Mouse (Mus musculus) NIH3T3 (cell line): Measurements from ENCODE around the gene Mmel1.

Experiments
- DNase-seq: peaks from one replicate; pipeline ENCODE4 v3.0.0-alpha.2; 2012; ENCODE audit warnings: low read depth

Gene Mmel1

DNA sequence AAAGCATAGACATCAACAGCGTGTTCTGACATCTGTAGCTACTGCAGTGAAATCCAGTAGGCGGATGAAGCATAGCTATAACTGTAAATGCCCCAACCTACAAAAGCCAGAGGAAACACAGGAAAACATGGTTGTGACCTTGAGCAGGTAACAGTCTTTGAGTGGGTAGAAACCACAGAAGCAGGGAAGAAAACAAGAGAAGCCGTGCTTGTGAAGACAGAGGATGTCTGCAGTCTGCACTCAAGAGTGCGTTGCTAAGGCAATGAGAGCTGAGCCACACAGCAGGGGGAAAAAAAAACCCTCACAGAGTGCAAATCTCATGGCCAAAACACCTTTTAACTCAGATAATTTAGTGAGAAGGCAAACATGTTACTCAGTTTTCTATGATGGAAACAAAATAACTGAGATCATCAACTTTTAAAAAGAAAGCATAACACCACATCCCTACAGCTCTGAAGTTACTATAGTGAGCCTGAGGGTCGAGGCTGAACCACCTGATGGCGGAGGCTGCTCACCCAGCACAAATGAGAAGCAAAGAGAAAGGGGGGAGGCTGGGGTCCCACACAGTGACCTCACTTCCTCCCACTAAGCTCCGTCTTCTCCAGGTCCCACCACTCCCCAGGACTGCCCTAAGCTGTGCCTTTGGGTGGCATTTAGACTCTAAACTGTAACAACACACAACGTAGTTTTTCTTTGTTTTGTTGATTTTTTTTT is 67.3 kb downstream of the Mmel1 start:
- DNase-seq = no peak

GRCm38 (mm10) chr4:154937746-154938145 is 68.4 kb downstream of the Mmel1 start:
- DNase-seq = no peak

- DNase-seq = no peak
These were observed 70.8 kb downstream of the Mmel1 start for GRCm38 (mm10) chr4:154940156-154940555.

DNA sequence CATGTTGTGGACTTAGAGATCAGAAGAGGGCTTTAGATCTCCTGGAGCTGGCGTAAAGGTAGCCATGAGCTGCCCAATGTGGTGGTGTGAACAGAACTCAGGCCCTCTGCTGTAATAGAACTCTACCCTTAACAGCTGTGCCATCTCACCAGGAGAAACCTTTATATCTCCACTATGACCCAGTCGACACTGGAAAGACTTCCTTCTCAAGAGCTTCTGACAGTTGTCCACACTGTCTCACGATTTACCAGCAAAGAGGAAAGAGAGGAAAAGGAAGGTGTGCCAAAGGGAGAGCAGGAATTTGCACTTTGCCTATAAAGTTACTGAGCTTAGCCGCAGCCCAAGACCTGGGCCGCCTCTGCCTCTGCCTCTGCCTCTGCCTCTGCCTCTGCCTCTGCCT is 72.4 kb downstream of the Mmel1 start:
- DNase-seq = no peak

DNA sequence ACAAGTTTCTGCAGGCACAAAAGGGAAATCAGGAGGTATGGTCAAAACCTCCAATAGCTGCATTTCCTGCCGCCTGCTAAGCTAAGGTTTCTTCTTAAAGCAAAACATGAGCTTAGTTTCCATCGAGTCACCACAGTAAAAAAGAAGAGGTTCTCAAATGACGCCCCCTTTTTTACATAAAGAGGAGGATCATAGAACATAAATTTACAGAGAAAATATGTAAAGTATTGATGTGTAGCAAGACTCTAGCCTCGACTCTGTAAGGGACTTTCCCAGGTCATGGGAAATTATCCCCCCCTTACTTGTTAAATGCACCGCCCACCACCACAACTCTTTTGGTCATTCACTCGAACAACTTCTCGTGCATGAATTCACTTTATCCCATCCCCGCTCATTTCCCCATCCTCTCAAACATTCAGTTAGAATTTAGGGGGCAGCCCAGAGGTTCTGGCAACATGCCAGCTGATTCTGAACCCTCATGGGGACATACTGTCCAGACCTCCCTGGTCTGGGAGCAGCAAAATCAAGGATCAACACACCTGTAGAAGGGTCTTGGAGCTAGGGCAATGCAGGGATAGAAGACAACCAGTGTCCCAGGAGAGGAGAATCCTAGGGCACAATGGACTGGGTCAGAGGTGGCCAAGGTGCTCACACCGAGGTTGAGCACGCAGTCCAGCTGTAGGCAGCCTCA is 73.4 kb downstream of the Mmel1 start:
- DNase-seq = no peak

- no peak for DNase-seq
These were observed 74.1 kb downstream of the Mmel1 start for GRCm38 (mm10) chr4:154943323-154944039.

GRCm38 (mm10) chr4:154944121-154944590 is 74.8 kb downstream of the Mmel1 start:
- peak; percentile 88 for DNase-seq
